ENCODE assay signal across 8 mouse cellular contexts in the genomic region with DNA sequence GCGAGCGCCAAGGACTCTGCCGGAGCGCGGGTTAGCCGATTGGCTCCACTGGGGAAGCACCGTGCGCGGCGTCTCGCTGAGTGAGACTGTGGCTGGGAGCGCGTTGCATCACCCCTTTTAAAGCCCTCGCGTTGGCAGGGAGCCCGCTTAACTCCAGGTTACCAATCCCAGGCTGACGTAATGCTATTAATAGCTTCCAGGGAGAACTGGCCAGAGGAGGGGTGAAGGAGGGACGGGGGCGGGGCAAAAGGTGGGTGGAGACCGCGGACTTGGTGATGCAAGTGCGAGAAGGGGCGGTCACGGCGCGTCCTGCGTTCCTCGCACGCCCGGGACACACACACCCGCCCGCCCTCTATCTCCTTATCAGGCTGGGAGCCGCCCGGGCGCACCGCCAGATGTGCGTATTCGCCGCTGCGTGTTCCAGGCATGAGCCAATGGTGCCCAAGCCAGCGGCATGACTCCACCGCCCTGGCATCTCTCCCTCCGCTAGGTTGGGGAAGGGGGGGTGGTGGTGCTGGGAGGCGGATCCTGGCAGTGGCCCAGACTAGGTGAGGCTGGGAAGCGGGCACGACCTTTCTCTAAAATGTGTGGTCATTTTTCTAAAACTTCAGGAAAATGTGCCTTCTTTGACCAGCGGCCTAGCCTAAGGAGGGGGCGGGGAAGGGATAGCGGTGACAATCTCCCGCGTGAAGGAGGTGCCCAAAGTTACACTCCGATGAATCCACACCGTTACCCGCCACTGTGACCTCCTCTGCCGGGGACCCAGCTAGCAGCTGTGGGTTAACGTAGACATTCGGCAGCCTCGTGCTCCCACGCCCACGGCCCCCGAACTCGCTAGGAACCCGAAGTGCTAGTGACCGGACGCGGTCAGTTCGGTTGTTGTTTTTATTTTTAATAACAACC. TPM values are rescaled to one million over a fixed set of nuclear protein-coding genes. Genes with fewer than 3 reads are reported as not detected.
DNase-seq lines count a peak whose midpoint lies in the region; ATAC-seq lines count a peak whose summit lies in the region.

No protein-coding gene starts in this region.

- H3K4me3 ChIP-seq in embryonic facial prominence, embryonic 12.5 days: peak overlapping the region; percentile 54
- H3K4me3 ChIP-seq in midbrain, embryonic 11.5 days (ENCODE audit: low read depth, low read length): peak overlapping the region; percentile 52

- DNase-seq in adrenal gland, postnatal 36 days: peak; percentile 100
- peak; percentile 99 for DNase-seq in kidney, adult 11 months
- DNase-seq in left cerebral cortex, postnatal 4 days: peak; percentile 83
- DNase-seq in midbrain, embryonic 11.5 days (ENCODE audit: low spot score, missing footprints): peak; percentile 98
- peak; percentile 78 for DNase-seq in right cerebral cortex, postnatal 4 days
- DNase-seq in yolk sac, embryonic 10.5 days (ENCODE audit: low spot score): peak; percentile 98

- intact Hi-C loops in left cerebral cortex, postnatal 4 days (cut with DNase I): no loop called here

- WGBS in embryonic facial prominence, embryonic 12.5 days: under 1% methylated on average over 66 of the region's 67 CpGs
- under 1% methylated on average over 67 of the region's 67 CpGs for WGBS in midbrain, embryonic 11.5 days

- peak overlapping the region; percentile 55 for H3K9ac ChIP-seq in embryonic facial prominence, embryonic 12.5 days
- H3K9ac ChIP-seq in midbrain, embryonic 11.5 days (ENCODE audit: low read length): peak overlapping the region; percentile 67

- H3K36me3 ChIP-seq in embryonic facial prominence, embryonic 12.5 days: no peaks in the 10 kb centered on the region
- H3K36me3 ChIP-seq in midbrain, embryonic 11.5 days (ENCODE audit: control insufficient read depth, insufficient read depth, low read length): no peaks in the 10 kb centered on the region

- no peaks in the 10 kb centered on the region for H3K9me3 ChIP-seq in embryonic facial prominence, embryonic 12.5 days
- no peaks in the 10 kb centered on the region for H3K9me3 ChIP-seq in midbrain, embryonic 11.5 days (ENCODE audit: control insufficient read depth, low read length)

- peak; percentile 83 for ATAC-seq in embryonic facial prominence, embryonic 12.5 days (ENCODE audit: insufficient number of reproducible peaks, insufficient read depth, low FRiP score, low TSS enrichment)
- peak; percentile 75 for ATAC-seq in granulocyte monocyte progenitor cell, adult 5-6 weeks (replicated peaks; ENCODE audit: poor library complexity, severe bottlenecking)
- ATAC-seq in midbrain, embryonic 11.5 days (ENCODE audit: low FRiP score): peak; percentile 75

- H3K27me3 ChIP-seq in embryonic facial prominence, embryonic 12.5 days: peaks cover 67% of the 10 kb centered on the region
- peaks cover 39% of the 10 kb centered on the region for H3K27me3 ChIP-seq in midbrain, embryonic 11.5 days (ENCODE audit: control insufficient read depth, insufficient read depth, low read length)

- H3K27ac ChIP-seq in embryonic facial prominence, embryonic 12.5 days: no peak overlapping the region
- no peak overlapping the region for H3K27ac ChIP-seq in midbrain, embryonic 11.5 days (ENCODE audit: low read depth, low read length)

- H3K4me2 ChIP-seq in embryonic facial prominence, embryonic 12.5 days (replicated peaks): peak overlapping the region; percentile 99
- H3K4me2 ChIP-seq in midbrain, embryonic 11.5 days: peak overlapping the region; percentile 98

- peaks cover 37% of the 10 kb centered on the region for H3K4me1 ChIP-seq in embryonic facial prominence, embryonic 12.5 days
- peaks cover 40% of the 10 kb centered on the region for H3K4me1 ChIP-seq in midbrain, embryonic 11.5 days (ENCODE audit: control insufficient read depth, insufficient read depth, low read length)

RNA-seq across cellular contexts. Expression of a gene that starts 18.8 kb away (rescaled TPM):
- total RNA-seq in adrenal gland, postnatal 36 days (2021): not detected
- not detected in 2 replicates for polyA plus RNA-seq in embryonic facial prominence, embryonic 12.5 days (2016; fragmentation: Nextera tagmentation; extraction: Ambion mirVana)
- not detected in 2 replicates for total RNA-seq in granulocyte monocyte progenitor cell, adult 5-6 weeks (2014; fragmentation: Nextera tagmentation)
- total RNA-seq in granulocyte monocyte progenitor cell, adult 5-6 weeks (2017): 0.17 and 1.1 TPM in 2 replicates
- not detected for total RNA-seq in left cerebral cortex, postnatal 4 days (2021)
- not detected in 2 replicates for polyA plus RNA-seq in midbrain, embryonic 11.5 days (2014; fragmentation: Nextera tagmentation; extraction: Ambion mirVana)

RNA-seq across cellular contexts. Expression of a gene that starts 34.4 kb away (rescaled TPM):
- total RNA-seq in adrenal gland, postnatal 36 days (2021): 10 to 100 TPM in 1 of 2 experiments, 1 to 10 TPM in 1; 4.2 to 11.0 TPM
- polyA plus RNA-seq in embryonic facial prominence, embryonic 12.5 days (2016; fragmentation: Nextera tagmentation; extraction: Ambion mirVana): 2.3 and 2.8 TPM in 2 replicates
- total RNA-seq in granulocyte monocyte progenitor cell, adult 5-6 weeks (2014; fragmentation: Nextera tagmentation): not detected in 2 replicates
- 8.7 and 12.8 TPM in 2 replicates for total RNA-seq in granulocyte monocyte progenitor cell, adult 5-6 weeks (2017)
- total RNA-seq in left cerebral cortex, postnatal 4 days (2021): under 1 TPM; 0.58 to 0.99 TPM
- 3.8 and 4.6 TPM in 2 replicates for polyA plus RNA-seq in midbrain, embryonic 11.5 days (2014; fragmentation: Nextera tagmentation; extraction: Ambion mirVana)
